Mouse (Mus musculus): ENCODE measurements around the gene Cfl1.

Gene Cfl1

GRCm38 (mm10) chr19:5459019-5459418, 31.2 kb upstream of the Cfl1 start:
- TF ChIP-seq GATA4 (IDR thresholded peaks at IDR 0.05; ENCODE audit: insufficient replicate concordance, low read length): no peak

GRCm38 (mm10) chr19:5459896-5460295, 30.4 kb upstream of the Cfl1 start:
- no peak for TF ChIP-seq GATA4 (IDR thresholded peaks at IDR 0.05; ENCODE audit: insufficient replicate concordance, low read length)

GRCm38 (mm10) chr19:5460465-5460911, 29.8 kb upstream of the Cfl1 start, which contains the start of gene Fibp:
Gene Fibp (plus strand): TSS chr19:5460615.
- peak; percentile 34; the same call in 1 of the 2 replicates for TF ChIP-seq GATA4 (IDR thresholded peaks at IDR 0.05; ENCODE audit: insufficient replicate concordance, low read length)

DNA sequence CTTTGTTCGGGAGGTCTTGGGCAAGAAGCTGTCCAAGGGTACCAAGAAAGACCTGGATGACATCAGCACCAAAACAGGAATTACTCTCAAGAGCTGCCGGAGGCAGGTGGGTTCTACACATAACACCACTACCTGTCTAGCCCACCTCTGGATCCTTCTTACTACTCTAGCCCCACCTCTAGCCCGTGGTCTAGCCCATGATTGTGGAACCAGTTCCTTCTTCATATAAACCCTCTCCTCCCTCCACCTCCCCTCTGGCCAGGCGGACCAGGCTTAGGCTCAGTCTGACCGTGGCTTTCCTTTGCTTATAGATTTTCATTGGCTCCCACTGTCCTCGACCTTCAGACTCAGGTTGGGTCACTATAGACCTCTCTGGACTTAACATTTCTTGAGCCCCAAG, 28.8 kb upstream of the Cfl1 start:
- TF ChIP-seq GATA4 (IDR thresholded peaks at IDR 0.05; ENCODE audit: insufficient replicate concordance, low read length): no peak

DNA sequence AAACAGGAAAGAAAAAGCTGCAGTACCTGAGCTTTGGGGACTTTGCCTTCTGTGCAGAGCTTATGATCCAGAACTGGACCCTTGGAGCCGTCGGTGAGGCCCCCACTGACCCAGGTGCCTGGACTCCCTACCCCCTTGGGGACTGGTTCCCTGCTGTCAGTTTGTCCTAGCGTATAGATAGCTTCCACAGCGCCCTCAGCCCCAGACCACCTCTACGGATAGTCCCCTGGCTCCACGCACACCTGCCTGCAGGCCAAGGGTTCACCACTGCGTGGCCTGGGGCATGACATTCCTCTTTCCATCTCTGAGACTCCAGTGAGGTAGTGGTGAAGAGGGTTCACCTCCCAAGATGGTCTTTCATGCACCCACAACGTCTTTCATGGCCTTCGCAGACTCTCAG, 27.0 kb upstream of the Cfl1 start:
- TF ChIP-seq GATA4 (IDR thresholded peaks at IDR 0.05; ENCODE audit: insufficient replicate concordance, low read length): no peak

GRCm38 (mm10) chr19:5463791-5464562, 26.3 kb upstream of the Cfl1 start:
- no peak for TF ChIP-seq GATA4 (IDR thresholded peaks at IDR 0.05; ENCODE audit: insufficient replicate concordance, low read length)

DNA sequence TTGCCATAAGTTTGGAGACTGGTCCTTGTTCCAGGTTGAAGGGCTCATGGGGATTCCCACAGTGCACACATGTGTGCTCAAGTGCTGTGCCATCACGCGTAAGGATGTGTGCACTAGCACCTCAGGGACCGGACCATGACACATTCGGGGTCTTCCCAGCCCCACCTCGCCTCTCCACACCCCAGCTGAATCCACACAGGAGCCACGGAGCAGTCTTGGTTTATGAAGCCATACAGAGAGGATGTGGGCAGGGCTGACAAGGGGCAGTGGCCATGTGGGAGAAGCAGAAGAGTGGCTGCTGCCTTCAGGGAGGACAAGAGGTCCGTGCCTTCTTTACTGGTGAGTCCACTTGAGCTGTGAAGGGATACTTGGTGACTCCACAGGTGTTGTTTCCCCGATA, 25.2 kb upstream of the Cfl1 start:
- no peak for TF ChIP-seq GATA4 (IDR thresholded peaks at IDR 0.05; ENCODE audit: insufficient replicate concordance, low read length)

GRCm38 (mm10) chr19:5466916-5467500, 23.2 kb upstream of the Cfl1 start:
- TF ChIP-seq GATA4 (IDR thresholded peaks at IDR 0.05; ENCODE audit: insufficient replicate concordance, low read length): no peak

DNA sequence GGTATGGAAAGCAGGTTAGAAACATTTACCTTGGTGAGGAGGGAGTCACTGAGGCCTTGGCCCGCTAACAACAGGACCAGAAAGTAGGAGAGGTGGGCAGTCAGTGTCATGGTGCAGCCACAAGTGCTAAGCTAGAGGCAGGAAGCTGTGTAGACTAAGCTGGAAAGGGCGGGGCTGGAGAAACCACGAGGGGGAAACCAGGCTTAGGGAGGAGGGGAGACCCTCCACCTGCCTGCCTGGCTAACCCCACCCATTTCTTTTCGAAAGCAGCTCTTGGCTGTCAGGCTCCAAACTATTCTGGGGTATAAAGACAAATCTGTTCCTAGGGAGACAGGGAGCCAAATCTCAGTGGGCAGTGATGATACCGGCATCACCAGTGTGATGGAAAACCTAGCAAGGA, 21.9 kb upstream of the Cfl1 start, which contains the start of gene Ctsw:
TSS of gene Ctsw (minus strand) at position 134 of the 400 bp plus-strand sequence.
- no peak for TF ChIP-seq GATA4 (IDR thresholded peaks at IDR 0.05; ENCODE audit: insufficient replicate concordance, low read length)

- TF ChIP-seq GATA4 (IDR thresholded peaks at IDR 0.05; ENCODE audit: insufficient replicate concordance, low read length): no peak
Measured at GRCm38 (mm10) chr19:5471846-5472245, 18.4 kb upstream of the Cfl1 start.

- TF ChIP-seq GATA4 (IDR thresholded peaks at IDR 0.05; ENCODE audit: insufficient replicate concordance, low read length): no peak
Measured at GRCm38 (mm10) chr19:5472857-5473256, 17.4 kb upstream of the Cfl1 start.

DNA sequence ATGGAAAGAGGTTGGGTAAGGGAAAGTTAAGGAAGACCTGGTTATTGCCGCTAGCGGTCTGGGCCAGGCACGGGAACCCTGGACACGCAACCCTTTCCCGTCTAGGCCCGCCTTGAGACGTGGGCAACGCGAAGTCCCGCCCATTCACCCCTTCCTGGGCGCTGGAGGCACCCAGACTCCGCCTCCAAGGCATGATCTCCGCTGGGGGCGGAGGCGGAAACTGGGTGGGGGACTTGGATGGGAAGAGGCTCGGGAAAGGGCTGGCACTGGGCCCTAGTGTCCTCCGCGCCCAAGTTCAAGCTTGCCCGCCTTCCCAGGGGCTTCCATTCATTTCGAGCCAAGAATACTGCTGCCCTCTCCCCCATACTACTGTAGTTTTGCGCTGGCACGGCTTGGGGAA, 16.5 kb upstream of the Cfl1 start, which contains the start of gene Efemp2:
TSS of gene Efemp2 (plus strand) at position 235 of the 400 bp plus-strand sequence.
- TF ChIP-seq GATA4 (IDR thresholded peaks at IDR 0.05; ENCODE audit: insufficient replicate concordance, low read length): peak; percentile 21; the same call in 1 of the 2 replicates

DNA sequence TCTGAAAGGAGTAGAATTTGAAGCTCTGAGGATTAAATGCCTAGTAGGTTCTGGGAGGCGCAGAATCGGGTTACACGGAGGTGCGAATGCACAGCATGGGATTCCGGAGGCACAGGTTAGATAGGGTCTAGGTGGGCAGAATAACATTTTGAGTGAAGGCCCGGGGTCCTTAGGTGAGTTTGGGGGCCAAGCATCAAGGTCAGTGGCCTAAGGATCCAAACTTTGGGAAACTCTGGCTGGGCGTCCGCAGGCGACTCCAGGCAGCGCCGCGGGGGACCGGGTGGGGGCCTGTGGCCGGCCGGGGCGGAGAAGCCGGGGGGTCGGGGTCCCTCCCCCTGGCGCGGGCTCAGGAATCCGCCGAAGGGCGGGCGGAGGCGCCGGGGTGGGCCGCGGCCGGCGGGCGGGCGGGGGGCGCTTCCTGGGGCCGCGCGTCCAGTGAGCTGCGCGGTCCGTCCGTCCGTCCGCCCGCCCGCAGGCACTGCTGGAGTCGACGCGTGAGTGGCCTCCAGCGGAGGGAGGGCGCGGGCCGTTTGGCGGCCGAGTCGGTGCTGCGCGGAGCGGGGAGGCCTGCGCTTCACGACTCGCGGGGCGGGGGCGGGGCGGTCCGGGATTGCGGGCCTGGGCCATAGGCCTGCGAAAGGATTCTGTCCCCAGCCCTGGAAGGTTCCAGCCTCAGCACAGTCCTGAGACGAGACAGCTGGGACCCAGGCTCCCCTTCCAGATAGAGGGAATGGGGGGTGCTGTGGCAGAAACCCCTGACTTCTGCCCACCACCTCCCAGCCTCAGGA, 15.8 kb upstream of the Cfl1 start:
- TF ChIP-seq GATA4 (IDR thresholded peaks at IDR 0.05; ENCODE audit: insufficient replicate concordance, low read length): no peak

DNA sequence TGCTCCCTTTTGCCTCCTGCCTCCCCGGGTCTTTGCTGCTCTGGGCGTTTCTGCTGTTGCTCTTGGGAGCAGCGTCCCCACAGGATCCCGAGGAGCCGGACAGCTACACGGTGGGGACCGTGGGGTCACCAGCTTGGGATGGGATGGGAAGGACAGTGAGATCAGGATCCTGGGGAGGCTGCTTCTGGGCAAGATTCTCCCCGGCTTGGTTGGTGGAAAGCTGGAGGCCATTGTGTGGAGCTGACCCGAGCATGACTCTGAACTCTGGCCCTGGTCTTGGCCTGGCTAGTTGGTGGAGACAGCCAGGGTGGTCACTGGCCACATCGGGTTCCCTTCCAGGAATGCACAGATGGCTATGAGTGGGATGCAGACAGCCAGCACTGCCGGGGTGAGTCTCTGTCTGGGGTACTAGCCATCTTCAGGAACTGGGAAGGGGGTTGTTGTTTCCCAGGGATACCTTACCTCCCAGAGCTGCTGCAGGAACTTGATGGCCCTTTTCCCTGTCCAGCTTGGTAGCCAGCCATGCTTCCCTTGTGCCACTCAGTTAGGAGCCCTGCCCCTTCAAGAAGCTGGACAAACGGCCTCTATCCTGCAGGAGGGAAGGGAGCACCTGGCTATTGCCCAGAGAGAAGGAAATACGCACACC, 15.1 kb upstream of the Cfl1 start:
- no peak for TF ChIP-seq GATA4 (IDR thresholded peaks at IDR 0.05; ENCODE audit: insufficient replicate concordance, low read length)
